Mouse (Mus musculus) stomach, postnatal 0 days (tissue): ENCODE results near the gene Nup50. TPM values are rescaled to one million over a fixed set of nuclear protein-coding genes. Genes with fewer than 3 reads are reported as not detected.

Source experiments
- ATAC-seq: fragments of 200-750 bp; cut with Nextera tagmentation; 2 replicates; pipeline ENCODE4 v1.8.0; 2017; ENCODE audit not compliant: low FRiP score, low TSS enrichment
- DNase-seq: peaks from one replicate; pipeline ENCODE4 v3.0.0-alpha.2; 2016; ENCODE audit warnings: low spot score
- H3K27ac ChIP-seq: fragments of 300-500 bp; sonication (generic); replicated peaks from 2 replicates; pipeline ENCODE4 v1.5.1; 2014; ENCODE audit warnings: mild to moderate bottlenecking, control low read depth
- H3K27me3 ChIP-seq: fragments of 300-500 bp; sonication (generic); 2 replicates; pipeline ENCODE4 v1.6.1; 2014; ENCODE audit warnings: low read length; ENCODE audit not compliant: control insufficient read depth, insufficient read depth
- H3K36me3 ChIP-seq: fragments of 300-500 bp; sonication (generic); 2 replicates; pipeline ENCODE4 v1.6.1; 2014; ENCODE audit warnings: low read length, mixed read lengths; ENCODE audit not compliant: control insufficient read depth, insufficient read depth
- H3K4me1 ChIP-seq: fragments of 300-500 bp; sonication (generic); replicated peaks from 2 replicates; pipeline ENCODE4 v1.6.1; 2014; ENCODE audit warnings: antibody characterized with exemption; ENCODE audit not compliant: control insufficient read depth, insufficient read depth
- H3K4me2 ChIP-seq: fragments of 300-500 bp; sonication (generic); replicated peaks from 2 replicates; pipeline ENCODE4 v1.6.1; 2014; ENCODE audit warnings: low read depth, mild to moderate bottlenecking, control low read depth, moderate library complexity
- H3K4me3 ChIP-seq: fragments of 300-500 bp; sonication (generic); 2 replicates; pipeline ENCODE4 v1.5.1; 2014; ENCODE audit warnings: low read depth, low read length, control low read depth
- H3K9ac ChIP-seq: fragments of 300-500 bp; sonication (generic); 2 replicates; pipeline ENCODE4 v1.6.1; 2014; ENCODE audit warnings: mild to moderate bottlenecking, low read length, control low read depth, mixed read lengths
- H3K9me3 ChIP-seq: fragments of 300-500 bp; sonication (generic); 2 replicates; pipeline ENCODE4 v1.6.1; 2016; ENCODE audit warnings: low read length; ENCODE audit not compliant: control insufficient read depth
- CTCF ChIP-seq: IDR thresholded peaks from 2 replicates; pipeline ENCODE4 v1.5.1; 2016; ENCODE audit warnings: antibody characterized with exemption, low read depth, mild to moderate bottlenecking, moderate library complexity
- EP300 ChIP-seq: optimal IDR thresholded peaks from 2 replicates; pipeline ENCODE3; 2016; ENCODE audit warnings: antibody characterized with exemption
- WGBS: fragments of 180-500 bp; shearing (Covaris S2); extraction: QIAGEN DNeasy Blood & Tissue Kit; methylation state at CpG from one replicate; pipeline ENCODE4 v1.1.7; 2014; 5-methylcytosine and 5-hydroxymethylcytosine counted together
- polyA plus RNA-seq: library from polyadenylated mRNA; unstranded; fragments of >200 nt; fragmentation: Nextera tagmentation; extraction: Ambion mirVana; gene quantifications from 2 replicates; pipeline ENCODE4 v1.2.1, GENCODE M21; 2015

Nup50 gene
- polyA plus RNA-seq, 1 experiment from 2014 or later = 17.7 TPM

DNA sequence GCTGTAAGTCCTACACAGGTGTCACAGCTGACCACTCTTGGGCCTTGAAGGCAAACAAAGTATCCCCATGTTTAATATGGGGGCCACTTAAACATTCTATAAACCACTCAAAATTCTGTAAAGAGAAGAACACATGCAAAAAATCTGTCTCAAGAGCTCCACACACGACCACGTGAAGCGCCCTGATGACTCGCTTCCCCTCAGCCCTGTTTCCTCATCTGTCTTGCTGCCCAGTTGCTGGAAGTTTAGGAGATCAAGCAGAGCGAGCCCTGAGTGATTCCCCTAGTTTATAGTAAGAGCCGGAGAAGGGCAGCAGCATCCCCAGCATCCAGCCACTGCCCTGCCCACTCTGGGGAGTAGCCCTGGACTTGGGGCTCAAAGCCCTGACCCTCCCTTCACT is 36.7 kb downstream of the Nup50 start:
- H3K4me2 ChIP-seq = no peak overlapping the region
- DNase-seq (no peak), ATAC-seq (no peak)
- no peaks in the 10 kb centered on the region for H3K36me3 ChIP-seq
- no peak overlapping the region for H3K4me3 ChIP-seq
- WGBS = 71% methylated on average over 6 of the region's 6 CpGs
- no peak overlapping the region for H3K9ac ChIP-seq
- H3K9me3 ChIP-seq = no peaks in the 10 kb centered on the region
- no peak for TF ChIP-seq CTCF
- no peak for TF ChIP-seq EP300
- H3K4me1 ChIP-seq = no peaks in the 10 kb centered on the region
- no peaks in the 10 kb centered on the region for H3K27me3 ChIP-seq
- H3K27ac ChIP-seq = no peak overlapping the region

DNA sequence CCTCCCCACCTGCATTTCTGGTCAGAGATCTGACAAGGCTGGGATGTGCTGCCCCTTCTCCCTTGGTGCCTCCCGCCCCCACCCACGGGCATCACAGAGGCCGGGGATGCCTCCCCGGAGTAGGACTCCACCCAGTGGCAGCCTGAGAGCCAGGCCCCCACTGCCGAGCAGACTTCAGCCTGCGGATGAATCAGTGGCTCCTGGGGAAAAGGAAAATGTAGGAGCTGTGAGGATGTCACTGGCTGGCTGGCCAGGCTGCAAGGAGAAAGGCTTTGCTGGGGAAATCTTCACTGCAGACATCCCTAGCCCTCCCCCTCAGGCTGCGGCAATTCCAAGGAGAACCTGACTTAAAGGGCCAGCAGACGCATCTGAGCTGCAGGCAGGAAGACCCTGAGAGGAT is 37.5 kb downstream of the Nup50 start:
- H3K4me2 ChIP-seq = no peak overlapping the region
- no peak overlapping the region for H3K9ac ChIP-seq
- no peaks in the 10 kb centered on the region for H3K36me3 ChIP-seq
- 30% methylated on average over 8 of the region's 8 CpGs for WGBS
- H3K4me1 ChIP-seq = no peaks in the 10 kb centered on the region
- DNase-seq (no peak), ATAC-seq (no peak)
- H3K27me3 ChIP-seq = no peaks in the 10 kb centered on the region
- H3K4me3 ChIP-seq = no peak overlapping the region
- H3K27ac ChIP-seq = no peak overlapping the region
- TF ChIP-seq EP300 (no peak), CTCF (peak; percentile 19; the same call in 1 of the 2 replicates)
- no peaks in the 10 kb centered on the region for H3K9me3 ChIP-seq

DNA sequence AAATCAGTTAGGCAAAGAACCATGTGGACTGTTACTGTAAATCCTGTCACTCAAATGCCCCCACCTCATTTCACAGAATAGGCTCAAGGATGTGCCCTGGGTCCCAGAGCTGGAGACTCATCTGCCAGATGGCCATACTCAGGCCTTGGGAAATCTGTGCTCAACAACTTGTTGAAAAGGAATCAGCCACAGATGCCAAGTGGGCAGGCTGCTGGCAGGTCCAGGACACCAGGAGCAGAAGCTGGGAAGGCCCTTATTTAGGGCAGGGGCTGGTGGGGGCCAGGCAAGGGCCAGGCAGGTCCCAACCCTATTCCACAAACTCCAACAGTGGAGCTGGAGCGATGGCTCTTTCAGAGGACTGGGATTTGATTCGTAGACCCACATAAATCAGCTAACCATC is 39.3 kb downstream of the Nup50 start:
- no peak for DNase-seq
- WGBS = 77% methylated on average over 2 of the region's 2 CpGs
- Histone ChIP-seq H3K9ac (no peak overlapping the region), H3K9me3 (no peaks in the 10 kb centered on the region), H3K4me3 (no peak overlapping the region), H3K27ac (no peak overlapping the region), H3K4me1 (no peaks in the 10 kb centered on the region), H3K36me3 (no peaks in the 10 kb centered on the region), H3K4me2 (no peak overlapping the region), H3K27me3 (no peaks in the 10 kb centered on the region)
- TF ChIP-seq CTCF = no peak
- no peak for TF ChIP-seq EP300
- ATAC-seq = no peak

DNA sequence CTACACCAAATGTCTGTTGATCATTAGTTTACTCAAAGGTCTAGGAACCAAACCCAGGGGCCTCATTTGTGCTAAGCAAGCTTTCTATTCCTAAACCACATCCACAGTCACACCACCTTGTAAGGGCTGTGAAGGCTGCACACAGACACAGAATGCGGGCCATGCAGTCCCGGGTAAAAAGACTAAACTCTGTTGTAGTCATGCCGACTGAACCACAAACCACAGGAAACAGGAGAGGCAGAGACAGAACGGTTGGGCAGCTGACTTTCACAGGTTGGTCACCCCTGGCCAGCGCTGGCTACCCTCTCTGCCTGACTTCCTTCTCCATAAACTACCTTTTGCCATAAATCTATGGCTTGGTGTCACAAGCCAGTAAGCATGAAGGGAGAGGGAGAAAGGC is 41.6 kb downstream of the Nup50 start:
- H3K36me3 ChIP-seq = no peaks in the 10 kb centered on the region
- ATAC-seq = no peak
- H3K27ac ChIP-seq = no peak overlapping the region
- no peaks in the 10 kb centered on the region for H3K4me1 ChIP-seq
- H3K4me3 ChIP-seq = no peak overlapping the region
- TF ChIP-seq CTCF (no peak), EP300 (no peak)
- H3K27me3 ChIP-seq = no peaks in the 10 kb centered on the region
- no peaks in the 10 kb centered on the region for H3K9me3 ChIP-seq
- WGBS = 77% methylated on average over 5 of the region's 5 CpGs
- H3K9ac ChIP-seq = no peak overlapping the region
- no peak for DNase-seq
- no peak overlapping the region for H3K4me2 ChIP-seq

DNA sequence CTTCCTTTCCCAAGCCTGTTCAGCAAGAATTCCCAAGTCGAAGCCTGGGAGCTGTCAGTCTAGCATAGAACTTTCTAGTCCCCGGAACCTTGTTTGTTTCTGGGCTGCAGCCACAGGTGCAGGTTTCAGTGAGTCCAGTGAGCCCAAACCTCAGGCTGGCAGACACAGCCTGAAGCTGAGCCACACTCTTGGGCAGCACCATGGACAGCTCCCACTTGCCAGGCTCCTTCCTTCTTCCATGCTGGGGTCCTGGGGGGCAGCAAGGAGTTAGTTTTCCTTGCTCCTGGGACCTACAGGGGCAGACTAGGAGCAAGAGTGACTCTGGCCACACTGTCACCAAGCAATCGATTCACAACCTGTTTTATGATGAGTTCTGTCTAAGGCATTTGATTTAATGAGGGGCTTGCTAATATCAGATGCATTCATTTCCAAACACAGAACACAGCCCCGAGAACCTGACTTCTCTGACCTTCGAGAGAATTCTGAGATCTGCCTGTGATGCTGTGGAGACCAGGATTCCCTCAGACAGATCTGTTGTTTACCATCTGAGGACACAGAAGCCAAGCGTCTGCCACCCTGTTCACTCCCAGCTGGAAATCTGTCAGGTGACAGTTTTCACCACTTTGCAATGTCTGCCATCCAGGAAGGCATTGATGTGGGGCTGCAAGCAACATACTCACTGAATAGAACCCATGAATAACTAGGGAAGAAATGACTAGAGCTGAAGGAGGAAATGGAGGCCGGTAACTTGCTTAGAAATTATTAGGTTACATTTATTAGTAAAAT is 42.6 kb downstream of the Nup50 start:
- Histone ChIP-seq H3K4me3 (no peak overlapping the region), H3K9me3 (no peaks in the 10 kb centered on the region), H3K27ac (no peak overlapping the region), H3K9ac (no peak overlapping the region), H3K27me3 (no peaks in the 10 kb centered on the region), H3K36me3 (no peaks in the 10 kb centered on the region), H3K4me2 (no peak overlapping the region), H3K4me1 (no peaks in the 10 kb centered on the region)
- no peak for ATAC-seq
- no peak for TF ChIP-seq EP300
- TF ChIP-seq CTCF = no peak
- DNase-seq = peak; percentile 53
- 50% methylated on average over 7 of the region's 7 CpGs for WGBS

DNA sequence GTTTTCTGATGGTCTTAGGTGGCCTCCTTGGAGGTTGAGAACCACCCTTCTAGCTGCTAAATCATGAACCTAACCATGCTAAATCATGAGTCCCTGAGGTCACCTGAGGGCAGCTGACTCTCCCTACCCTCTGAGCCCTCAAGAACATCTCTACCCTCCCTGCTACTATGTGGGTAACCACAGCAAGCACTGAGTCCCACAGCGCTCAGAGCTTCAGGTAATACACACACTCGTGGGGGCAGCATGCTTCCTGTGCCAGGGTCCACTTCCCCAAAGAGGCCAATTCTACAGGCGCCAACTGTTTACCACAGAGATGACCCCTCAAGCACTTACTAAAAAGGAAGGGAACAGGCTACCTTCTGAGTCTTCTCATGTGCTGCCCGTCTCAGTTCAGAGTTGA is 45.3 kb downstream of the Nup50 start:
- Histone ChIP-seq H3K4me3 (no peak overlapping the region), H3K27me3 (no peaks in the 10 kb centered on the region), H3K9ac (no peak overlapping the region), H3K36me3 (no peaks in the 10 kb centered on the region), H3K27ac (no peak overlapping the region), H3K4me1 (no peaks in the 10 kb centered on the region), H3K9me3 (no peaks in the 10 kb centered on the region), H3K4me2 (no peak overlapping the region)
- ATAC-seq = no peak
- 92% methylated on average over 4 of the region's 4 CpGs for WGBS
- TF ChIP-seq CTCF = no peak
- no peak for TF ChIP-seq EP300
- DNase-seq = no peak
